Mouse (Mus musculus) A20 (cell line): ENCODE measurements around the gene Pck1.

Source experiments
- DNase-seq: peaks from one replicate; pipeline ENCODE4 v3.0.0-alpha.2; 2011; ENCODE audit warnings: low read depth, low spot score

Pck1 gene

GRCm38 (mm10) chr2:173148001-173148400, 4.8 kb upstream of the Pck1 start:
- no peak for DNase-seq

GRCm38 (mm10) chr2:173151352-173151751, 1.5 kb upstream of the Pck1 start:
- no peak for DNase-seq

- no peak for DNase-seq
These were observed 1.0 kb upstream of the Pck1 start for GRCm38 (mm10) chr2:173151784-173152284.

GRCm38 (mm10) chr2:173153266-173153665, 418 bp downstream of the Pck1 start:
- DNase-seq: no peak

- no peak for DNase-seq
These were observed 1.7 kb downstream of the Pck1 start for GRCm38 (mm10) chr2:173154513-173154912.

GRCm38 (mm10) chr2:173154962-173155361, 2.1 kb downstream of the Pck1 start:
- no peak for DNase-seq

- no peak for DNase-seq
These were observed 3.1 kb downstream of the Pck1 start for GRCm38 (mm10) chr2:173155907-173156306.

- DNase-seq: no peak
These were observed 4.1 kb downstream of the Pck1 start for GRCm38 (mm10) chr2:173156923-173157322.

GRCm38 (mm10) chr2:173157376-173157775, 4.5 kb downstream of the Pck1 start:
- peak; percentile 75 for DNase-seq

- peak; percentile 59 for DNase-seq
These were observed 5.0 kb downstream of the Pck1 start for GRCm38 (mm10) chr2:173157871-173158270.

GRCm38 (mm10) chr2:173158390-173159055, 5.7 kb downstream of the Pck1 start:
- peak; percentile 80 for DNase-seq

GRCm38 (mm10) chr2:173159354-173160311, 6.8 kb downstream of the Pck1 start:
- peak; percentile 93 for DNase-seq

GRCm38 (mm10) chr2:173163380-173163779, 10.5 kb downstream of the Pck1 start:
- DNase-seq: no peak

GRCm38 (mm10) chr2:173164358-173164757, 11.5 kb downstream of the Pck1 start:
- peak; percentile 41 for DNase-seq

GRCm38 (mm10) chr2:173164946-173165345, 12.1 kb downstream of the Pck1 start:
- no peak for DNase-seq

- DNase-seq: no peak
These were observed 12.5 kb downstream of the Pck1 start for GRCm38 (mm10) chr2:173165357-173165756.

GRCm38 (mm10) chr2:173168411-173168851, 15.6 kb downstream of the Pck1 start:
- DNase-seq: no peak

GRCm38 (mm10) chr2:173170081-173170480, 17.2 kb downstream of the Pck1 start:
- DNase-seq: no peak

- peak; percentile 28 for DNase-seq
These were observed 17.9 kb downstream of the Pck1 start for GRCm38 (mm10) chr2:173170715-173171114.

GRCm38 (mm10) chr2:173171470-173171869, 18.6 kb downstream of the Pck1 start:
- DNase-seq: no peak

- no peak for DNase-seq
These were observed 19.1 kb downstream of the Pck1 start for GRCm38 (mm10) chr2:173171956-173172355.

GRCm38 (mm10) chr2:173172386-173172785, 19.5 kb downstream of the Pck1 start:
- DNase-seq: no peak
